Mouse (Mus musculus) embryonic facial prominence, embryonic 13.5 days (tissue): ENCODE data around the gene Il33. TPM values are rescaled to one million over a fixed set of nuclear protein-coding genes. Genes with fewer than 3 reads are reported as not detected.
A peak's percentile ranks its signal among the peaks of the same experiment; 100 is the strongest.
"Not testable (repeated sequence)": the region's sequence is repeated elsewhere in the genome, so short reads cannot be mapped to it uniquely, and the experiment has no call there.

ENCODE experiments used
- ATAC-seq: fragments of 200-750 bp; cut with Nextera tagmentation; 2 replicates; pipeline ENCODE4 v1.8.0; 2017; ENCODE audit warnings: low read depth; ENCODE audit not compliant: insufficient number of reproducible peaks, insufficient read depth, low FRiP score, low TSS enrichment
- H3K27ac ChIP-seq: fragments of 300-500 bp; sonication (generic); 2 replicates; pipeline ENCODE4 v1.5.1; 2015; ENCODE audit warnings: moderate library complexity, mild to moderate bottlenecking, inconsistent platforms
- H3K27me3 ChIP-seq: fragments of 300-500 bp; sonication (generic); 2 replicates; pipeline ENCODE4 v1.6.1; 2015; ENCODE audit warnings: mild to moderate bottlenecking, inconsistent platforms
- H3K36me3 ChIP-seq: fragments of 300-500 bp; sonication (generic); 2 replicates; pipeline ENCODE4 v1.6.1; 2015; ENCODE audit warnings: mild to moderate bottlenecking, inconsistent platforms
- H3K4me1 ChIP-seq: fragments of 300-500 bp; sonication (generic); 2 replicates; pipeline ENCODE4 v1.6.1; 2015; ENCODE audit warnings: inconsistent platforms
- H3K4me2 ChIP-seq: fragments of 300-500 bp; sonication (generic); 2 replicates; pipeline ENCODE4 v1.6.1; 2015; ENCODE audit warnings: moderate library complexity, mild to moderate bottlenecking, inconsistent platforms
- H3K4me3 ChIP-seq: fragments of 300-500 bp; sonication (generic); 2 replicates; pipeline ENCODE4 v1.5.1; 2015; ENCODE audit warnings: mild to moderate bottlenecking, inconsistent platforms
- H3K9ac ChIP-seq: fragments of 300-500 bp; sonication (generic); 2 replicates; pipeline ENCODE4 v1.6.1; 2015; ENCODE audit warnings: mild to moderate bottlenecking, inconsistent platforms
- H3K9me3 ChIP-seq: fragments of 300-500 bp; sonication (generic); 2 replicates; pipeline ENCODE4 v1.6.1; 2016; ENCODE audit warnings: inconsistent platforms
- WGBS: fragments of 180-500 bp; shearing (Covaris S2); methylation state at CpG from one replicate; pipeline ENCODE4 v1.1.7; 2015; ENCODE audit warnings: mixed read lengths; 5-methylcytosine and 5-hydroxymethylcytosine counted together
- polyA plus RNA-seq: library from polyadenylated mRNA; unstranded; fragments of >200 nt; fragmentation: Nextera tagmentation; extraction: Ambion mirVana; gene quantifications from 2 replicates; pipeline ENCODE4 v1.2.1, GENCODE M21; 2015

Il33 gene
- polyA plus RNA-seq, 1 experiment from 2014 or later: 2.0 TPM

- Histone ChIP-seq H3K4me3 (no peak overlapping the region), H3K4me1 (peaks cover 18% of the 10 kb centered on the region; the same call in 1 of the 2 replicates), H3K36me3 (no peaks in the 10 kb centered on the region), H3K9me3 (no peaks in the 10 kb centered on the region), H3K9ac (no peak overlapping the region), H3K27me3 (no peaks in the 10 kb centered on the region), H3K4me2 (no peak overlapping the region), H3K27ac (no peak overlapping the region)
- WGBS: 76% methylated on average over 7 of the region's 7 CpGs
- ATAC-seq: no peak
These were observed 16.3 kb downstream of the Il33 start for GRCm38 (mm10) chr19:29941208-29941607.

DNA sequence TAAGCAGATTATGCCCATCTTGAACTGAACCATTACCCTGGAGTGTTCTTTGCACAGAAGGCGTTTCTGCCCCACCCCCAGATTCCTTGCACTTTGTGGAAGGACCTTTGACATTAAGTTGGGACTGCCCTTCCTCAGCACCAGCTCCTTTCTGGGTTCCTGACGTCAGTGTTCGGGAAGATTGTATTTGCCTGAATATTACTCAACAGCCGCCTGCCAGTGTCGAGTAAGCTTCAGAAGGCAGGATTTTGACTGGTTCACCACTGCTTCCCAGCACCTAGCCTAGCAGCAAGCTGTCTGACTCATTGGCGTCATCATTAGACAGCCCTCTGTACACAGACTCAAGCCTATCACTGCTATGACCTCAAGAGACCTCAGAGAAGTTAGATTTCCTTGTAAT lies 17.4 kb downstream of the Il33 start:
- H3K4me1 ChIP-seq: peaks cover 16% of the 10 kb centered on the region; the same call in 1 of the 2 replicates
- WGBS: 77% methylated on average over 6 of the region's 6 CpGs
- no peaks in the 10 kb centered on the region for H3K27me3 ChIP-seq
- no peaks in the 10 kb centered on the region for H3K36me3 ChIP-seq
- H3K4me2 ChIP-seq: no peak overlapping the region
- H3K27ac ChIP-seq: no peak overlapping the region
- ATAC-seq: no peak
- H3K9me3 ChIP-seq: no peaks in the 10 kb centered on the region
- H3K4me3 ChIP-seq: no peak overlapping the region
- H3K9ac ChIP-seq: no peak overlapping the region

DNA sequence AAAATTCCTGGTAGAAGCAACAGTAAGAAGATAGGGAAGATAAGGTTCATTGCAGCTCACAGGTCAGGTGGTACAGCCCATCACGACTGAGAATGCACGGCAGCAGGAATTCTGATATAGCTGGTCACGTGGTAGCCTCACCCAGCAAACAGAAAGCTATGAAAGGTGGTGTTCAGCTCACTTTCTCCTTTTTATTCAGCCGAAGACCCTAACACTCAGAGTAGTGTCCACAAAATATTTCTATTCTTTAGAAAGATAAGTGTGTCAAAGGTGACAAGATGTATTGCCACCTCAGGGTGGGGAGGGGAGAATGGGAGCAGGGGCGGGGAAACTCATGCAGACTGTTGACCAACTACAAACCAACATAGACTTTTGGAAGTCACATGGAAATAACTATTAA lies 19.5 kb downstream of the Il33 start:
- no peaks in the 10 kb centered on the region for H3K27me3 ChIP-seq
- no peak overlapping the region for H3K9ac ChIP-seq
- H3K4me2 ChIP-seq: no peak overlapping the region
- no peak overlapping the region for H3K4me3 ChIP-seq
- whole genome bisulfite sequencing: 81% methylated on average over 5 of the region's 5 CpGs
- no peak overlapping the region for H3K27ac ChIP-seq
- H3K4me1 ChIP-seq: peaks cover 21% of the 10 kb centered on the region
- H3K9me3 ChIP-seq: no peaks in the 10 kb centered on the region
- no peaks in the 10 kb centered on the region for H3K36me3 ChIP-seq
- no peak for ATAC-seq

GRCm38 (mm10) chr19:29944935-29945334 lies 20.0 kb downstream of the Il33 start:
- peaks cover 21% of the 10 kb centered on the region for H3K4me1 ChIP-seq
- ATAC-seq, H3K36me3 ChIP-seq, H3K4me3 ChIP-seq, H3K9me3 ChIP-seq, H3K27me3 ChIP-seq, H3K4me2 ChIP-seq, H3K27ac ChIP-seq, H3K9ac ChIP-seq: not testable (repeated sequence)
- WGBS: 54% methylated on average over 4 of the region's 4 CpGs

DNA sequence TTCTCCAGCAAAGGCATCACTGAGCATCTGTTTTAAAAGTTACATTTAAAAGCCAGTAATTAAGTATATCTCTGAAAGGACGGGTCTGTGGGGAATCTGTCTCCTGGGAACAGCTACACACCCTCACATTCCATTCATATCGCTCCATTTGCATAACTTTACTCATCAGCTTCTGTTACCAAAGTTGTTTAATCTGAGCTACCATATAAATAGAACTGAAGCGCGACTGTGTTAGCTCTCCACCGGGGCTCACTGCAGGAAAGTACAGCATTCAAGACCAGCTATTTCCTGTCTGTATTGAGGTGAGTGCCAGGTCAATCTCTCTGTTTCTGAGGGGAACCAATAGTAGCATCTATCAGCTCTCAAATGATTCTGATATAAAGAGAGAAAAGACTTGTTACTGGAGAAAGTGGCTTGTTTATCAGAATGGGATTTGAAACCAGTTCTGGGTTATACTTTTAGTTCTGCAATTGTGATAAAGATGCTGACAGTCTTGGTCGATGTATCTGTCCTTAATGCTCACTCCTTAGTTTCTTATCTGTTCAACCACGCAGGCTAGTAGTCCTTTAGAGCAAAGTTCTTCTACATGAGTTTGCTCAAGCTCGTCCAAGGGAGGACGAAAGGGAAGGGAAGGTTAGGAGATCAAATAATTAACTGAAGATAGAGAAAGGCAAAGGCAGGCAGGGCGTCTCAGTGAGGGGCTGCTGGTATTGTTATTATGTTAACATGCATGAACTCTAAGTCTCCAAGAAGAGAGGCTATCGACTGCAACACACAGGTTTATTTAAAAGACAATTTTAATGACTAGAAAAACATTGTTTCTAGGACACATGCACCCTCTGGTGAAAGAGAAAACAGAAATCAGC lies 20.9 kb downstream of the Il33 start:
- 20% methylated on average over 11 of the region's 11 CpGs for WGBS
- H3K27ac ChIP-seq: no peak overlapping the region
- no peak overlapping the region for H3K4me3 ChIP-seq
- no peaks in the 10 kb centered on the region for H3K9me3 ChIP-seq
- peaks cover 15% of the 10 kb centered on the region for H3K4me1 ChIP-seq
- no peak overlapping the region for H3K9ac ChIP-seq
- H3K36me3 ChIP-seq: no peaks in the 10 kb centered on the region
- no peak for ATAC-seq
- 0 out of 2 replicates have a peak, but pooled peaks cover 4% of the 10 kb centered on the region for H3K27me3 ChIP-seq
- no peak overlapping the region for H3K4me2 ChIP-seq

DNA sequence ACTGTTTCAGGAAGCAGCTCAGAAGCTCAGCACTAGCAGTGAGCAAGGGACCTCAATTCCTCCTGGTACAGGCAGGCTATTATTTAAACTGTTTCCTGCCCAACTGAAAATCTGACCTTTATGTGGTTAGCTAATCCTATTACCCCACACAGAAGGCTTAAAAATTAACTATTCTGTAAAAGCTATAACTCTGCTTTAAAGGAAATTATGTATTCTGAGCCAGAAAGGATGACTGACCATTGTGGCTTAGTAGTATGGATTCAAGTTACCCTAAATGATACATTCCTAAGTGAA lies 21.5 kb downstream of the Il33 start:
- ATAC-seq: no peak

GRCm38 (mm10) chr19:29947056-29947455 lies 22.1 kb downstream of the Il33 start:
- H3K4me3 ChIP-seq: no peak overlapping the region
- peaks cover 15% of the 10 kb centered on the region for H3K4me1 ChIP-seq
- H3K9ac ChIP-seq: no peak overlapping the region
- H3K27me3 ChIP-seq: 0 out of 2 replicates have a peak, but pooled peaks cover 4% of the 10 kb centered on the region
- H3K9me3 ChIP-seq: no peaks in the 10 kb centered on the region
- WGBS: 84% methylated on average over 9 of the region's 9 CpGs
- H3K4me2 ChIP-seq: no peak overlapping the region
- H3K36me3 ChIP-seq: no peaks in the 10 kb centered on the region
- no peak for ATAC-seq
- H3K27ac ChIP-seq: no peak overlapping the region

More for the DNA sequence above, 21.5 kb downstream of the Il33 start:
- Histone ChIP-seq H3K4me2 (no peak overlapping the region), H3K9me3 (no peaks in the 10 kb centered on the region), H3K9ac (no peak overlapping the region), H3K27me3 (0 out of 2 replicates have a peak, but pooled peaks cover 4% of the 10 kb centered on the region), H3K36me3 (no peaks in the 10 kb centered on the region), H3K27ac (no peak overlapping the region), H3K4me3 (no peak overlapping the region), H3K4me1 (peaks cover 15% of the 10 kb centered on the region)

GRCm38 (mm10) chr19:29947891-29948801 lies 23.2 kb downstream of the Il33 start:
- H3K9me3 ChIP-seq: no peaks in the 10 kb centered on the region
- H3K27me3 ChIP-seq: 0 out of 2 replicates have a peak, but pooled peaks cover 4% of the 10 kb centered on the region
- H3K4me1 ChIP-seq: peaks cover 15% of the 10 kb centered on the region
- peak overlapping the region; percentile 44 for H3K4me3 ChIP-seq
- peak overlapping the region; percentile 59 for H3K9ac ChIP-seq
- H3K4me2 ChIP-seq: peak overlapping the region; percentile 69
- H3K36me3 ChIP-seq: no peaks in the 10 kb centered on the region
- H3K27ac ChIP-seq: no peak overlapping the region
- WGBS: 24% methylated on average over 25 of the region's 25 CpGs
- ATAC-seq: 0 out of 2 replicates have a peak, but pooled peaks have one; percentile 62

DNA sequence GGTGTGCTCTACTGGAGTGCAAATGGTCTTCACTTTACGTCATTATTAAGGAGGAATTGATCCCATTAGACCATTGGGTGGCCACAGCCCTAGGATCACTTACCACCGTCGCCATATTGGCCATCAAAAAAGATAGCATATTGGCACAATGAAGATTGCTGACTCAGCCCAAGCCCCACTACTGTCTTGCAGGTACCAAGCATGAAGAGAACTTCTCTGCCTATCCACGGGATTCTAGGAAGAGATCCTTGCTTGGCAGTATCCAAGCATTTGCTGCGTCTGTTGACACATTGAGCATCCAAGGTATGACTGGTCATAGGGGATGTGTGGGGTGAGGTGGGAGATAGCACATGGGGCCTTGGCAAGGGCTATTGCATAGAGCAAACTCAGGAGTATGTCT lies 27.6 kb downstream of the Il33 start:
- Histone ChIP-seq H3K4me1 (peaks cover 11% of the 10 kb centered on the region), H3K4me2 (no peak overlapping the region), H3K27me3 (0 out of 2 replicates have a peak, but pooled peaks cover 4% of the 10 kb centered on the region), H3K27ac (no peak overlapping the region), H3K36me3 (no peaks in the 10 kb centered on the region), H3K9me3 (no peaks in the 10 kb centered on the region), H3K4me3 (no peak overlapping the region), H3K9ac (no peak overlapping the region)
- no peak for ATAC-seq
- WGBS: 88% methylated on average over 5 of the region's 5 CpGs

DNA sequence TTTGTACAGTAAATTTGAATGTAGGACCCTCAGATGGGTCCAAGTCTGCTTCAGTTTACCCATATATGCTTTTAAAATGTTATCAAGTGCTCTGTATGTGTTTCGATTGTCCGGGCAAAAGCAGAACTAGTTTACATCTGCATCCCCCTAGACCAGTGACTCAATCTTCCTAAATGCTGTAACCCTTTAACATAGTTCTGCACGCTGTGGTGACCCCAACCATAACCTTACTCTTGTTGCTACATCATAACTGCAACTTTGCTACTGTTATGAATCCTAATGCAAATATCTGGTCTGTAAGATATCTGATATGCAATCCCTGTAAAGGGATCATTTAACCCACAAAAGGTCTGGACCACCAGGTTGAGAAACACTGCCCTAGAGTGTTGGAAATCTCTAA lies 28.9 kb downstream of the Il33 start:
- Histone ChIP-seq H3K4me1 (peaks cover 2% of the 10 kb centered on the region), H3K9me3 (no peaks in the 10 kb centered on the region), H3K9ac (no peak overlapping the region), H3K4me3 (no peak overlapping the region), H3K4me2 (no peak overlapping the region), H3K36me3 (no peaks in the 10 kb centered on the region), H3K27me3 (0 out of 2 replicates have a peak, but pooled peaks cover 4% of the 10 kb centered on the region), H3K27ac (no peak overlapping the region)
- ATAC-seq: no peak
- 86% methylated on average over 3 of the region's 3 CpGs for WGBS

GRCm38 (mm10) chr19:29955454-29955853 lies 30.5 kb downstream of the Il33 start:
- Histone ChIP-seq H3K9ac (no peak overlapping the region), H3K4me3 (no peak overlapping the region), H3K27me3 (0 out of 2 replicates have a peak, but pooled peaks cover 4% of the 10 kb centered on the region), H3K4me2 (no peak overlapping the region), H3K36me3 (no peaks in the 10 kb centered on the region), H3K4me1 (no peaks in the 10 kb centered on the region), H3K27ac (no peak overlapping the region), H3K9me3 (no peaks in the 10 kb centered on the region)
- no peak for ATAC-seq
- 84% methylated on average over 2 of the region's 2 CpGs for WGBS
